Mouse (Mus musculus) heart, embryonic 13.5 days (tissue): ENCODE measurements around the gene Bysl. TPM values are rescaled to one million over a fixed set of nuclear protein-coding genes. Genes with fewer than 3 reads are reported as not detected.
A peak's percentile ranks its signal among the peaks of the same experiment; 100 is the strongest.
"Not testable (repeated sequence)": the region's sequence is repeated elsewhere in the genome, so short reads cannot be mapped to it uniquely, and the experiment has no call there.

ENCODE experiments used
- ATAC-seq: fragments of 200-750 bp; cut with Nextera tagmentation; 2 replicates; pipeline ENCODE4 v1.8.0; 2017; ENCODE audit warnings: moderate TSS enrichment; ENCODE audit not compliant: insufficient number of reproducible peaks, low FRiP score, low TSS enrichment; ENCODE audit errors: extremely low read depth
- H3K27ac ChIP-seq: fragments of 300-500 bp; sonication (generic); replicated peaks from 2 replicates; pipeline ENCODE4 v1.5.1; 2015; ENCODE audit warnings: moderate library complexity, mild to moderate bottlenecking, inconsistent platforms
- H3K27me3 ChIP-seq: fragments of 300-500 bp; sonication (generic); replicated peaks from 2 replicates; pipeline ENCODE4 v1.6.1; 2015; ENCODE audit warnings: mild to moderate bottlenecking, inconsistent platforms
- H3K36me3 ChIP-seq: fragments of 300-500 bp; sonication (generic); 2 replicates; pipeline ENCODE4 v1.6.1; 2015; ENCODE audit warnings: mild to moderate bottlenecking, inconsistent platforms
- H3K4me1 ChIP-seq: fragments of 300-500 bp; sonication (generic); 2 replicates; pipeline ENCODE4 v1.6.1; 2015; ENCODE audit warnings: inconsistent platforms
- H3K4me2 ChIP-seq: fragments of 300-500 bp; sonication (generic); 2 replicates; pipeline ENCODE4 v1.6.1; 2015; ENCODE audit warnings: inconsistent platforms, mild to moderate bottlenecking, moderate library complexity
- H3K4me3 ChIP-seq: fragments of 300-500 bp; sonication (generic); 2 replicates; pipeline ENCODE4 v1.5.1; 2015; ENCODE audit warnings: moderate library complexity, mild to moderate bottlenecking, inconsistent platforms
- H3K9ac ChIP-seq: fragments of 300-500 bp; sonication (generic); 2 replicates; pipeline ENCODE4 v1.6.1; 2015; ENCODE audit warnings: inconsistent platforms, mild to moderate bottlenecking, moderate library complexity
- H3K9me3 ChIP-seq: fragments of 300-500 bp; sonication (generic); 2 replicates; pipeline ENCODE4 v1.6.1; 2016; ENCODE audit warnings: inconsistent platforms
- WGBS: fragments of 180-500 bp; shearing (Covaris S2); methylation state at CpG from one replicate; pipeline ENCODE4 v1.1.7; 2015; ENCODE audit warnings: mixed read lengths; 5-methylcytosine and 5-hydroxymethylcytosine counted together
- polyA plus RNA-seq: library from polyadenylated mRNA; unstranded; fragments of >200 nt; fragmentation: Nextera tagmentation; extraction: Ambion mirVana; gene quantifications from 2 replicates; pipeline ENCODE4 v1.2.1, GENCODE M21; 2015

The Bysl gene
- polyA plus RNA-seq: 24.1 and 24.8 TPM in 2 replicates

GRCm38 (mm10) chr17:47610849-47611660, at the start of gene Bysl, which contains the start of the genes Med20 and Gm20517:
Gene Bysl (minus strand): TSS chr17:47611492.
Gene Med20 (plus strand): TSS chr17:47611582.
Gene Gm20517 (plus strand): TSS chr17:47611589.
- no peaks in the 10 kb centered on the region for H3K9me3 ChIP-seq
- peaks cover 65% of the 10 kb centered on the region for H3K36me3 ChIP-seq

DNA sequence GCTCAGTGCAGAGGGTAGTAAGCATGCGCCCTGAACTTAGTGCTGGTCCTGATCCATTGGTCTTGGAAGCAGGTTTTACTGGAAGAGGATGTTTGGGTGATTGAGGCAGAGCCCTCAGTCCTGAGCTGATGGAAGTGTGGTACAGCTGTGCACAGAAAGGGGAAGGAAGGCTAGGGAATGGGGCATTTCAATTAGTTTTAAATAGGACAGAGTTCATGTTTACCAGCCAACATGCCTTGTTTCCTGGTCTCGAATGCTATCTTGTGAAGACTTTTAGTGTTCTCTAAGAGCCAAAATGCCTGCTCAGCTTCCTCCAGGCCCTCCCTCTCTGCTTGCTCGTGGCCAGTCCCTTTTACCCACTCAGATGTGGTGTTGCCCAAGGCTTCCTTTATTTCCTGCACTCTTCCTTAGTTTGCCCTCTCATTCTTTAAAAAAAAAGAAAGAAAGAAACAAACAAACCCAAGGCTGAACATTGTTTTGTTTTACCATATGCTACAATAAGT, 47.5 kb upstream of the Bysl start:
- H3K9me3 ChIP-seq: no peaks in the 10 kb centered on the region
- ATAC-seq: no peak
- H3K27ac ChIP-seq: no peak overlapping the region
- peaks cover 4% of the 10 kb centered on the region; the same call in 1 of the 2 replicates for H3K36me3 ChIP-seq
- H3K27me3 ChIP-seq: no peaks in the 10 kb centered on the region
- H3K4me1 ChIP-seq: peaks cover 6% of the 10 kb centered on the region
- H3K4me3 ChIP-seq: no peak overlapping the region
- WGBS: 80% methylated on average over 3 of the region's 3 CpGs
- H3K9ac ChIP-seq: no peak overlapping the region
- H3K4me2 ChIP-seq: no peak overlapping the region

More at GRCm38 (mm10) chr17:47610849-47611660, at the start of gene Bysl, which contains the start of the genes Med20 and Gm20517:
- Histone ChIP-seq H3K27ac (peak within 1 kb of the TSS; percentile 81), H3K27me3 (no peaks in the 10 kb centered on the region), H3K4me2 (peak within 1 kb of the TSS; percentile 92), H3K4me1 (peaks cover 29% of the 10 kb centered on the region), H3K4me3 (peak within 1 kb of the TSS; percentile 87), H3K9ac (peak within 1 kb of the TSS; percentile 92)
- WGBS: under 1% methylated on average over 59 of the region's 59 CpGs
- peak; percentile 88 for ATAC-seq

DNA sequence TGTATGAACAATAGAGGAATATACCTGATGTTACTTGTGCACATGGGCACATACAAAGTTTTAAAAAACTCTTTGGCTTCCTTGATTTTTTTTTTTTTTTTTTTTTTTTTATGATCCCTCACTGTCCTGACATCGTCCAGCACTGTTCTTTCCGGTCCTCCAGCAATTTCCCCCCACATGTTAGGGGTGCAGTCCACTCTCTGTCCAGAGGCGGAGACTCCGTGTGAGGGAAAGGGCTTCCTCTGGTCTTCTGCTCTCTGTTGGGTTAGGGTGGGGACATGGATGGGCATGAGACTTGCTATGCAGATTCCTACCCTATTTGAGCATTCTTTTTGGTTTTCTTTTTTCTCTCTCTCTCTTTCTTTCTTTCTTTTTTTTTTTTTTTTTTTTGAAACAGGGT, 46.6 kb upstream of the Bysl start:
- Histone ChIP-seq H3K9ac (no peak overlapping the region), H3K27me3 (no peaks in the 10 kb centered on the region), H3K9me3 (no peaks in the 10 kb centered on the region), H3K27ac (no peak overlapping the region), H3K4me3 (no peak overlapping the region), H3K36me3 (peaks cover 12% of the 10 kb centered on the region), H3K4me2 (no peak overlapping the region), H3K4me1 (no peaks in the 10 kb centered on the region)
- no peak for ATAC-seq
- 84% methylated on average over 4 of the region's 4 CpGs for WGBS

GRCm38 (mm10) chr17:47655697-47656096, 44.4 kb upstream of the Bysl start:
- no peak for ATAC-seq
- Histone ChIP-seq H3K4me3 (no peak overlapping the region), H3K4me1 (no peaks in the 10 kb centered on the region), H3K9me3 (no peaks in the 10 kb centered on the region), H3K27ac (no peak overlapping the region), H3K27me3 (no peaks in the 10 kb centered on the region), H3K9ac (no peak overlapping the region), H3K36me3 (peaks cover 15% of the 10 kb centered on the region), H3K4me2 (no peak overlapping the region)
- 89% methylated on average over 5 of the region's 5 CpGs for WGBS

GRCm38 (mm10) chr17:47654346-47654745, 43.1 kb upstream of the Bysl start:
- not testable (repeated sequence) for H3K9ac ChIP-seq, H3K27me3 ChIP-seq, H3K4me1 ChIP-seq, H3K4me2 ChIP-seq, H3K9me3 ChIP-seq, ATAC-seq, H3K27ac ChIP-seq, H3K4me3 ChIP-seq
- 88% methylated on average over 8 of the region's 8 CpGs for WGBS
- peaks cover 16% of the 10 kb centered on the region for H3K36me3 ChIP-seq

- Histone ChIP-seq H3K27me3 (no peaks in the 10 kb centered on the region), H3K27ac (no peak overlapping the region), H3K4me2 (no peak overlapping the region), H3K9ac (no peak overlapping the region), H3K9me3 (no peaks in the 10 kb centered on the region), H3K4me1 (peaks cover 3% of the 10 kb centered on the region; the same call in 1 of the 2 replicates), H3K4me3 (no peak overlapping the region), H3K36me3 (peaks cover 16% of the 10 kb centered on the region)
- WGBS: 78% methylated on average over 2 of the region's 2 CpGs
- no peak for ATAC-seq
Measured at GRCm38 (mm10) chr17:47651953-47652352, 40.7 kb upstream of the Bysl start.

- Histone ChIP-seq H3K9ac (no peak overlapping the region), H3K27ac (no peak overlapping the region), H3K36me3 (peaks cover 16% of the 10 kb centered on the region), H3K4me3 (no peak overlapping the region), H3K4me1 (peaks cover 3% of the 10 kb centered on the region; the same call in 1 of the 2 replicates), H3K4me2 (no peak overlapping the region), H3K9me3 (no peaks in the 10 kb centered on the region), H3K27me3 (no peaks in the 10 kb centered on the region)
- 60% methylated on average over 4 of the region's 4 CpGs for WGBS
- ATAC-seq: no peak
Measured at GRCm38 (mm10) chr17:47648966-47649365, 37.7 kb upstream of the Bysl start.

GRCm38 (mm10) chr17:47646683-47647082, 35.4 kb upstream of the Bysl start:
- no peak for ATAC-seq
- no peak overlapping the region for H3K4me2 ChIP-seq
- no peaks in the 10 kb centered on the region for H3K9me3 ChIP-seq
- H3K27me3 ChIP-seq: no peaks in the 10 kb centered on the region
- H3K36me3 ChIP-seq: peaks cover 5% of the 10 kb centered on the region; the same call in 1 of the 2 replicates
- no peak overlapping the region for H3K4me3 ChIP-seq
- no peak overlapping the region for H3K27ac ChIP-seq
- peaks cover 3% of the 10 kb centered on the region; the same call in 1 of the 2 replicates for H3K4me1 ChIP-seq
- H3K9ac ChIP-seq: no peak overlapping the region
- 71% methylated on average over 1 of the region's 1 CpGs for WGBS

- WGBS: 79% methylated on average over 2 of the region's 2 CpGs
- H3K9ac ChIP-seq: no peak overlapping the region
- no peak for ATAC-seq
- no peak overlapping the region for H3K4me3 ChIP-seq
- H3K4me2 ChIP-seq: no peak overlapping the region
- no peaks in the 10 kb centered on the region for H3K9me3 ChIP-seq
- no peaks in the 10 kb centered on the region for H3K27me3 ChIP-seq
- H3K36me3 ChIP-seq: no peaks in the 10 kb centered on the region
- no peak overlapping the region for H3K27ac ChIP-seq
- peaks cover 3% of the 10 kb centered on the region; the same call in 1 of the 2 replicates for H3K4me1 ChIP-seq
Measured at GRCm38 (mm10) chr17:47642992-47643391, 31.7 kb upstream of the Bysl start.

DNA sequence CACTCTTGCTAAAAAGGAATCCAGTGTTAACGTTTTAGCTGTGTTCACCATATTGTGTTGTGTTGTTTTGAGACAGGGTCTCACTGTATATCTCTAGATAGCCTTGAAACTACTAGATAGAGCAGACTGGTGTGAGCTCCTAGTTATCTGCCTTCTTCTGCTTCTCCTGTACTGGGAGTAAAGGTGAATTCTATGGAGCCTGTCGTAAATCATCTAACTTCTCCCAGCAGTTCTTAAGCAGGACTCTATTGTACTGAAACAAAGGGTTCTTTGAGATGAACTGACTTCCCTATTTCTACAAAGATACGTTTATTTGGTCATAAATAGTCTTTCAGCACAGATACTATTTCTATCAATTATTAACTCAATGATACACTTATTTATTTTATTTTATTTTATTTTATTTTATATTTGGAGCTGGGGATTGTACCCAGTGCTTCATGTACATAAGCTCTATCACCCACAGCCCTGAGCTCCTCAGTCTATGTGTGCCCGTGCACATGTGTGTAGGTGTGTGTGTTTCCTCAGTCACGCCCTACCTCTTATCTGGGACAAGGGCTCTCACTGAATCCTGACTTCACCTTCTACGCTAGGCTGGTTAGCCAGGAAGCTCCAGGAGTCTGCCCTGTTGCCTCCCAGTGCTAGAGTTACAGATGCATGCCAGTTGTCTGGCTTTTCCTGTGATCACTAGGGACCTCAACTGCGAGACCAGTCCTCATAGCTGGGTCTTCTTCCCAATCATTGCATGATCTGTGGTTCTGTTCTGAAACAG, 22.9 kb upstream of the Bysl start:
- Histone ChIP-seq H3K9ac (no peak overlapping the region), H3K36me3 (peaks cover 17% of the 10 kb centered on the region), H3K4me3 (no peak overlapping the region), H3K9me3 (no peaks in the 10 kb centered on the region), H3K27me3 (no peaks in the 10 kb centered on the region), H3K4me2 (no peak overlapping the region), H3K4me1 (peaks cover 23% of the 10 kb centered on the region), H3K27ac (no peak overlapping the region)
- no peak for ATAC-seq
- WGBS: 73% methylated on average over 7 of the region's 7 CpGs

- Histone ChIP-seq H3K4me1 (peaks cover 34% of the 10 kb centered on the region), H3K27me3 (no peaks in the 10 kb centered on the region), H3K9ac (0 out of 2 replicates have a peak overlapping the region, but pooled peaks have one; percentile 37), H3K4me3 (no peak overlapping the region), H3K9me3 (no peaks in the 10 kb centered on the region), H3K27ac (no peak overlapping the region), H3K36me3 (peaks cover 19% of the 10 kb centered on the region), H3K4me2 (no peak overlapping the region)
- 55% methylated on average over 4 of the region's 4 CpGs for WGBS
- ATAC-seq: no peak
Measured at GRCm38 (mm10) chr17:47632181-47632840, 21.0 kb upstream of the Bysl start.
